Mouse (Mus musculus): ENCODE measurements around the gene Hist1h4j.

DNA sequence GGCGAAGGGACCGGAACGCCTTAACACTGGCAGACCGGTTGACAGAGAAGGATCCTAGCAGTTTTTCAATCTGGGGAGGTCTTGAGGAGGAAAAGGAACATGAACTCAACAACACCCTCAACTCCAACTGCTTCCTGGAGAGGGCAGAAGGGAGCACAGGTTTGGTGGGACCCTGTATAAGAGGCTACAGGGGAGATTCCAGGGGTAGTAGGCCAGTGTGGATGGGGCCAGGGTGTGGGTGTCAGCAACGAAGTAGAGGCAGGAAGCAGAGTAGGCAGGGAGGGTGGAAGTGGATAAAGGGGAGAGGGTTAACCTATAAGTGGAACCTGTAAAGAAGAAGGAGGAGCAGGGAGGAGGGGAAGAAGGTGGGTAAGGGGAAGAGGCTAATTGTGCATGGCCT lies 1.4 kb upstream of the Hist1h4j start:
- no peak for TF ChIP-seq CTCF (IDR thresholded peaks at IDR 0.05; ENCODE audit: low read depth, low read length)
- no peak for TF ChIP-seq GATA1 (IDR thresholded peaks at IDR 0.05; ENCODE audit: borderline replicate concordance, low read length)

Data from G1E (cell line).